Mouse (Mus musculus): Measurements from ENCODE around the gene BC055324. TPM values are rescaled to one million over a fixed set of nuclear protein-coding genes. Genes with fewer than 3 reads are reported as not detected.
"Not testable (repeated sequence)": the region's sequence is repeated elsewhere in the genome, so short reads cannot be mapped to it uniquely, and the experiment has no call there.

BC055324 gene
- polyA plus RNA-seq, 1 experiment = 2.8 TPM

- Histone ChIP-seq H3K4me3 (no peak overlapping the region), H3K4me2 (ENCODE audit: low read depth) (no peak overlapping the region), H3K36me3 (ENCODE audit: control insufficient read depth, insufficient read depth) (no peaks in the 10 kb centered on the region), H3K27me3 (ENCODE audit: control insufficient read depth, insufficient read depth, insufficient read length) (no peaks in the 10 kb centered on the region), H3ac (ENCODE audit: control insufficient read depth, insufficient read length) (no peak overlapping the region), H3K79me2 (ENCODE audit: control insufficient read depth, insufficient read depth) (no peaks in the 10 kb centered on the region)
- no peak for TF ChIP-seq MYOG (IDR thresholded peaks at IDR 0.05; ENCODE audit: control insufficient read depth in 1 of 3, insufficient read depth in 1 of 3, insufficient read length in 2 of 3, low read depth in 2 of 3)
- TF ChIP-seq TCF12 (IDR thresholded peaks at IDR 0.05; ENCODE audit: insufficient read depth, poor library complexity, severe bottlenecking) = no peak
- TF ChIP-seq REST (IDR thresholded peaks at IDR 0.05; ENCODE audit: insufficient read depth, insufficient read length) = no peak
- TF ChIP-seq MAX (IDR thresholded peaks at IDR 0.05; ENCODE audit: low read depth) = no peak
- TF ChIP-seq TCF3 (IDR thresholded peaks at IDR 0.05; ENCODE audit: insufficient read length, low read depth) = no peak
- no peak for TF ChIP-seq SRF (IDR thresholded peaks at IDR 0.05; ENCODE audit: control insufficient read depth, insufficient read length, low read depth)
- TF ChIP-seq POLR2AphosphoS2 (IDR thresholded peaks at IDR 0.05; ENCODE audit: insufficient read length, low read depth) = no peak
- TF ChIP-seq CEBPB (IDR thresholded peaks at IDR 0.05; ENCODE audit: insufficient read depth, poor library complexity, severe bottlenecking) = no peak
- no peak for TF ChIP-seq POLR2A (IDR thresholded peaks at IDR 0.05; ENCODE audit: insufficient read length, low read depth)
- no peak for TF ChIP-seq USF1 (IDR thresholded peaks at IDR 0.05; ENCODE audit: low read depth)
- no peak for TF ChIP-seq E2F4 (IDR thresholded peaks at IDR 0.05; ENCODE audit: insufficient read depth)
- no peak for TF ChIP-seq MYOD1 (IDR thresholded peaks at IDR 0.05; ENCODE audit: control insufficient read depth in 1 of 3, insufficient read length in 2 of 3, low read depth in 2 of 3)
Measured at GRCm38 (mm10) chr1:164025685-164026084, 31.1 kb upstream of the BC055324 start.

- H3K4me2 ChIP-seq (ENCODE audit: low read depth); H3ac ChIP-seq (ENCODE audit: control insufficient read depth, insufficient read length); H3K4me3 ChIP-seq; H3K27me3 ChIP-seq (ENCODE audit: control insufficient read depth, insufficient read depth, insufficient read length); H3K79me2 ChIP-seq (ENCODE audit: control insufficient read depth, insufficient read depth); H3K36me3 ChIP-seq (ENCODE audit: control insufficient read depth, insufficient read depth): not testable (repeated sequence)
Measured at GRCm38 (mm10) chr1:164022106-164022505, 27.5 kb upstream of the BC055324 start.

GRCm38 (mm10) chr1:164020746-164021145 is 26.1 kb upstream of the BC055324 start:
- H3K79me2 ChIP-seq (ENCODE audit: control insufficient read depth, insufficient read depth); H3K27me3 ChIP-seq (ENCODE audit: control insufficient read depth, insufficient read depth, insufficient read length); H3K36me3 ChIP-seq (ENCODE audit: control insufficient read depth, insufficient read depth); H3ac ChIP-seq (ENCODE audit: control insufficient read depth, insufficient read length); H3K4me3 ChIP-seq; H3K4me2 ChIP-seq (ENCODE audit: low read depth): not testable (repeated sequence)

- TF ChIP-seq CEBPB (IDR thresholded peaks at IDR 0.05; ENCODE audit: insufficient read depth, poor library complexity, severe bottlenecking) = no peak
- TF ChIP-seq TCF12 (IDR thresholded peaks at IDR 0.05; ENCODE audit: insufficient read depth, poor library complexity, severe bottlenecking) = no peak
- no peak for TF ChIP-seq TCF3 (IDR thresholded peaks at IDR 0.05; ENCODE audit: insufficient read length, low read depth)
- no peak for TF ChIP-seq MYOD1 (IDR thresholded peaks at IDR 0.05; ENCODE audit: control insufficient read depth in 1 of 3, insufficient read length in 2 of 3, low read depth in 2 of 3)
- no peak for TF ChIP-seq E2F4 (IDR thresholded peaks at IDR 0.05; ENCODE audit: insufficient read depth)
- TF ChIP-seq REST (IDR thresholded peaks at IDR 0.05; ENCODE audit: insufficient read depth, insufficient read length) = no peak
- TF ChIP-seq SRF (IDR thresholded peaks at IDR 0.05; ENCODE audit: control insufficient read depth, insufficient read length, low read depth) = no peak
- H3ac ChIP-seq (ENCODE audit: control insufficient read depth, insufficient read length) = no peak overlapping the region
- H3K36me3 ChIP-seq (ENCODE audit: control insufficient read depth, insufficient read depth) = no peaks in the 10 kb centered on the region
Measured at GRCm38 (mm10) chr1:164019789-164020188, 25.2 kb upstream of the BC055324 start.

GRCm38 (mm10) chr1:164018221-164018896 is 23.8 kb upstream of the BC055324 start:
- no peaks in the 10 kb centered on the region for H3K36me3 ChIP-seq (ENCODE audit: control insufficient read depth, insufficient read depth)
- no peak overlapping the region for H3K4me3 ChIP-seq
- TF ChIP-seq CEBPB (IDR thresholded peaks at IDR 0.05; ENCODE audit: insufficient read depth, poor library complexity, severe bottlenecking) = no peak
- TF ChIP-seq REST (IDR thresholded peaks at IDR 0.05; ENCODE audit: insufficient read depth, insufficient read length) = no peak
- no peak for TF ChIP-seq MAX (IDR thresholded peaks at IDR 0.05; ENCODE audit: low read depth)
- no peak for TF ChIP-seq MYOG (IDR thresholded peaks at IDR 0.05; ENCODE audit: control insufficient read depth in 1 of 3, insufficient read depth in 1 of 3, insufficient read length in 2 of 3, low read depth in 2 of 3)
- TF ChIP-seq TCF3 (IDR thresholded peaks at IDR 0.05; ENCODE audit: insufficient read length, low read depth) = no peak
- TF ChIP-seq MYOD1 (IDR thresholded peaks at IDR 0.05; ENCODE audit: control insufficient read depth in 1 of 3, insufficient read length in 2 of 3, low read depth in 2 of 3) = no peak
- no peak for TF ChIP-seq USF1 (IDR thresholded peaks at IDR 0.05; ENCODE audit: low read depth)
- no peak for TF ChIP-seq E2F4 (IDR thresholded peaks at IDR 0.05; ENCODE audit: insufficient read depth)
- TF ChIP-seq POLR2AphosphoS2 (IDR thresholded peaks at IDR 0.05; ENCODE audit: insufficient read length, low read depth) = no peak
- no peak for TF ChIP-seq SRF (IDR thresholded peaks at IDR 0.05; ENCODE audit: control insufficient read depth, insufficient read length, low read depth)
- TF ChIP-seq TCF12 (IDR thresholded peaks at IDR 0.05; ENCODE audit: insufficient read depth, poor library complexity, severe bottlenecking) = no peak
- no peak for TF ChIP-seq POLR2A (IDR thresholded peaks at IDR 0.05; ENCODE audit: insufficient read length, low read depth)
- H3K79me2 ChIP-seq (ENCODE audit: control insufficient read depth, insufficient read depth) = no peaks in the 10 kb centered on the region
- no peak overlapping the region for H3K4me2 ChIP-seq (ENCODE audit: low read depth)
- H3ac ChIP-seq (ENCODE audit: control insufficient read depth, insufficient read length) = no peak overlapping the region
- H3K27me3 ChIP-seq (ENCODE audit: control insufficient read depth, insufficient read depth, insufficient read length) = no peaks in the 10 kb centered on the region

More at GRCm38 (mm10) chr1:164019789-164020188, 25.2 kb upstream of the BC055324 start:
- Histone ChIP-seq H3K79me2 (ENCODE audit: control insufficient read depth, insufficient read depth) (no peaks in the 10 kb centered on the region), H3K4me2 (ENCODE audit: low read depth) (no peak overlapping the region), H3K4me3 (no peak overlapping the region), H3K27me3 (ENCODE audit: control insufficient read depth, insufficient read depth, insufficient read length) (no peaks in the 10 kb centered on the region)

Measured in myocyte (in vitro differentiated cells).